Mouse (Mus musculus): ENCODE data around the gene Sectm1b. TPM values are rescaled to one million over a fixed set of nuclear protein-coding genes. Genes with fewer than 3 reads are reported as not detected.
"Not testable (repeated sequence)": the region's sequence is repeated elsewhere in the genome, so short reads cannot be mapped to it uniquely, and the experiment has no call there.

The Sectm1b gene
- polyA plus RNA-seq, 1 experiment from 2014 or later: not detected

DNA sequence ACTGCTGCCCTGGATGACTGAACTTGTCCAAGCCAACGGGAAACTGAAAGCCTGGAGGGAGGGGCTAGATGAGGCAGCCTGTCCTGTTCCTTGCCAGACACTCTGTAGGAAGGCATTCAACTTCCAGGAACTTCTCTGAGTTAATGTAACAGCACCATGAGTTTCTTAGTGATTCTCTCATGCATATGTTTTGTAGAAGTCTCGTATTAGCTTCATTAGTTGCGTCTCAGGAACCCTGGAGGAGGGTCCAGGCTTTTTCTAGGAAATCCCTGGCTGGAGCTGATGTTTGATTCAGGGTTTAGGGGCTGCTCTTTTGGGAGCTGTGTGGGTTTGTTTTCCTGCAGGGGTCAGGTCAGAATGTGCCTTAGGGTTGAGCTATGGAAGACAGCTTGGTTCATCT lies 17.8 kb upstream of the Sectm1b start, which contains the start of gene Sectm1a:
Sectm1a (minus strand) TSS at position 101 of the 400 bp plus-strand sequence.
- H3K4me2 ChIP-seq (replicated peaks): no peak within 1 kb of the TSS
- no peaks in the 10 kb centered on the region for H3K27me3 ChIP-seq (ENCODE audit: control insufficient read depth, insufficient read depth, low read length)
- ATAC-seq (ENCODE audit: low FRiP score) (no peak), DNase-seq (ENCODE audit: low spot score) (no peak)
- H3K36me3 ChIP-seq (replicated peaks; ENCODE audit: control insufficient read depth, insufficient read depth): no peaks in the 10 kb centered on the region
- no peak within 1 kb of the TSS for H3K9ac ChIP-seq
- no peaks in the 10 kb centered on the region for H3K4me1 ChIP-seq (replicated peaks; ENCODE audit: control insufficient read depth, insufficient read depth, low read length)
- no peak within 1 kb of the TSS for H3K27ac ChIP-seq
- 81% methylated on average over 3 of the region's 3 CpGs for WGBS
- H3K9me3 ChIP-seq (ENCODE audit: control insufficient read depth, low read length): no peaks in the 10 kb centered on the region
- H3K4me3 ChIP-seq (replicated peaks; ENCODE audit: low read length): no peak within 1 kb of the TSS

DNA sequence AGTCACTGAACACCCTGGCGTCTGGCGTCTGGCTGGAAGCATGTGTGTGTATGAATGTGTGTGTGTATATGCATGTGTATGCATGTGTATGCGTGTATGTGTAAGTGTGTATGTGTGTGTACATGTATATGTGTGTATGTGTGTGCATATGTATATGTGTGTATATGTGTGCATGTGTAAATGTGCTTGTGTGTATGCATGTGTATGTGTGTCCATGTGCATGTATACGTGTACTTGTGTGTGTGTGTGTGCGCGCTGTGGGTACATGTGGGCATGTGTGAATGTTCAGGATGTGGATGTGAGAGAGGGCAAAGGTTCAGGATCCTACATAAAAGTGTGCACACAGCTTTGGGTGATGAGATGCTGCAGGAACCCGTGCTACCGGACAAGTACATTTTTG lies 17.0 kb upstream of the Sectm1b start:
- Histone ChIP-seq H3K36me3 (replicated peaks; ENCODE audit: control insufficient read depth, insufficient read depth) (no peaks in the 10 kb centered on the region), H3K4me1 (replicated peaks; ENCODE audit: control insufficient read depth, insufficient read depth, low read length) (no peaks in the 10 kb centered on the region), H3K4me3 (replicated peaks; ENCODE audit: low read length) (no peak overlapping the region), H3K4me2 (replicated peaks) (no peak overlapping the region), H3K27ac (no peak overlapping the region), H3K9me3 (ENCODE audit: control insufficient read depth, low read length) (no peaks in the 10 kb centered on the region), H3K9ac (no peak overlapping the region), H3K27me3 (ENCODE audit: control insufficient read depth, insufficient read depth, low read length) (no peaks in the 10 kb centered on the region)
- ATAC-seq (ENCODE audit: low FRiP score): no peak
- WGBS: 94% methylated on average over 8 of the region's 8 CpGs
- DNase-seq (ENCODE audit: low spot score): no peak

DNA sequence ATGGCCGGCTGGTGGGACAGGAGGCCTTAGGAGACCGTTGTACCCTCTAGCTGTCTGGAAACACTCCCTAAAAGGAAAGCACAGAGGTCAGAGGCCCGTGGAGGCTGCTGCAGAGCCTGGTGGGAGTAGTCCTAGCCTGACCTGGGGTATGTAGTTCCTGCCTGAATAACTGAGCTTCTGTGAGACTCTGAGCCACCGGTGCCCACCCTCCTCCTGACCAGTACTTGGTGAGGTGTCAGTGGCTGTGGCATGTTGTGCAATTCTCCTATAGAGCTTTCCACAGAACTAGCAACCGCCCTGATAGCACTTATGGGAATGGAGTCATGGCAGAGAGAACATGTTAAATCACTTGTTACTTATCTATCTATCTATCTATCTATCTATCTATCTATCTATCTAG lies 12.3 kb upstream of the Sectm1b start:
- Histone ChIP-seq H3K27ac (no peak overlapping the region), H3K27me3 (ENCODE audit: control insufficient read depth, insufficient read depth, low read length) (no peaks in the 10 kb centered on the region), H3K4me3 (replicated peaks; ENCODE audit: low read length) (no peak overlapping the region), H3K4me1 (replicated peaks; ENCODE audit: control insufficient read depth, insufficient read depth, low read length) (no peaks in the 10 kb centered on the region), H3K9me3 (ENCODE audit: control insufficient read depth, low read length) (no peaks in the 10 kb centered on the region), H3K4me2 (replicated peaks) (no peak overlapping the region), H3K36me3 (replicated peaks; ENCODE audit: control insufficient read depth, insufficient read depth) (no peaks in the 10 kb centered on the region), H3K9ac (no peak overlapping the region)
- ATAC-seq (ENCODE audit: low FRiP score) (no peak), DNase-seq (ENCODE audit: low spot score) (no peak)
- WGBS: 75% methylated on average over 5 of the region's 5 CpGs

DNA sequence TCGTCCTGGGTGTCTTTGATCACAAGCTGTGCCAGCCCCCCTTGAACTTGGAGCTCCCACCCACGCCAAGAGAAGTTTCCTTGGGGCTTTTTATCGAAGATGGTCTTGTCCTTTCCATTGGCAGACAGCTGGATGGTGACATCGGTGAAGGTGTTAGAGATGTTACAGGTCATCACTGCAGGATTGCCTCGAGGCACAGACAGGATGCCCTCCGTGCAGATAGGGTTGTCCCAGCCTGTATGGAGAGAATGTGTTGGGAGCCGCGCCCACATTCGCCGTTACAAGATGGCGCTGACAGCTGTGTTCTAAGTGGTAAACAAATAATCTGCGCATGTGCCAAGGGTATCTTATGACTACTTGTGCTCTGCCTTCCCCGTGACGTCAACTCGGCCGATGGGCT lies 6.3 kb upstream of the Sectm1b start:
- H3K27ac ChIP-seq; H3K4me2 ChIP-seq (replicated peaks); H3K9me3 ChIP-seq (ENCODE audit: control insufficient read depth, low read length); ATAC-seq (ENCODE audit: low FRiP score); H3K9ac ChIP-seq; DNase-seq (ENCODE audit: low spot score); H3K27me3 ChIP-seq (ENCODE audit: control insufficient read depth, insufficient read depth, low read length); H3K4me3 ChIP-seq (replicated peaks; ENCODE audit: low read length); H3K4me1 ChIP-seq (replicated peaks; ENCODE audit: control insufficient read depth, insufficient read depth, low read length); H3K36me3 ChIP-seq (replicated peaks; ENCODE audit: control insufficient read depth, insufficient read depth): not testable (repeated sequence)
- WGBS: 94% methylated on average over 11 of the region's 16 CpGs

DNA sequence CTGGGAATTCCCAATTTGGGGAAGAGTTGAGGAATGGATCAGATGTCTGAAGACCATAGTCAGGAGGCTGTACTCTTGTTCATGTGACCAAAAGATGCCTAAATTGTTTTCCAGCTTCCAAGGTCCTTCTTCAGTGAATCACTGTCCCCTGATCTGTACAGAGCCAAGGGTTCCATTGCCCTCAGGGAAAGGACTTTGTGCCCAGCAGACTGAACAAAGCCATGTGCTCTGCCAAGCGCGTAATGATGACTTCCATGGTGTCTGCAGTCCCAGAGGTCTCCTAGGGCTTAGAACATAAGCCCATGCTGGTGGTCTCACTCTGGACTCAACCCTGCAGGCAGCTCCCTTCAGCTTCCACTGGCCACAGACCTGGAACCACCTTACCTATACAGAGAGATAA lies 4.5 kb upstream of the Sectm1b start:
- Histone ChIP-seq H3K27ac (no peak overlapping the region), H3K4me3 (replicated peaks; ENCODE audit: low read length) (no peak overlapping the region), H3K9ac (no peak overlapping the region), H3K9me3 (ENCODE audit: control insufficient read depth, low read length) (no peaks in the 10 kb centered on the region), H3K4me2 (replicated peaks) (no peak overlapping the region), H3K27me3 (ENCODE audit: control insufficient read depth, insufficient read depth, low read length) (no peaks in the 10 kb centered on the region), H3K36me3 (replicated peaks; ENCODE audit: control insufficient read depth, insufficient read depth) (no peaks in the 10 kb centered on the region), H3K4me1 (replicated peaks; ENCODE audit: control insufficient read depth, insufficient read depth, low read length) (no peaks in the 10 kb centered on the region)
- WGBS: 89% methylated on average over 2 of the region's 2 CpGs
- DNase-seq (ENCODE audit: low spot score): no peak
- no peak for ATAC-seq (ENCODE audit: low FRiP score)

DNA sequence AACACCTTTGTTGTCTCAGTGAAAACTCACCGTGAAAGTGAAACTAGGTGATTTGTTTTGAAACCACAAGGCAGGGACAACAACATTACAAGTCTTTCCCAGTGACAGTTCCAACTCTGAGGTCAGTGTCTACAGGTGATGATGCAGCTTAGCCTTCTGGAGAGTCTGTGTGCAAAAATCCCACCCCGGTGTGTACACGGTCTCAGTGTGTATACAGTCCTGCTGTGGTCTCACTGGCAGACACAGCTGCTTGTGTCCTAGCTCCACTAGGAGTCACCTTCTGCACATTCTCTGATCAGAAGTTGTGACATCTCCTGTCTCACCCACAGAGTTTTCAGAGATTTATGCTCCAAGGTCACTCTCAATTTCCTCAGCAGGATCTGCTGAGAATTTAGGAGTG lies 828 bp upstream of the Sectm1b start:
- Histone ChIP-seq H3K36me3 (replicated peaks; ENCODE audit: control insufficient read depth, insufficient read depth) (no peaks in the 10 kb centered on the region), H3K4me1 (replicated peaks; ENCODE audit: control insufficient read depth, insufficient read depth, low read length) (no peaks in the 10 kb centered on the region), H3K27me3 (ENCODE audit: control insufficient read depth, insufficient read depth, low read length) (no peaks in the 10 kb centered on the region), H3K9ac (no peak overlapping the region), H3K4me2 (replicated peaks) (no peak overlapping the region), H3K27ac (no peak overlapping the region), H3K4me3 (replicated peaks; ENCODE audit: low read length) (no peak overlapping the region), H3K9me3 (ENCODE audit: control insufficient read depth, low read length) (no peaks in the 10 kb centered on the region)
- ATAC-seq (ENCODE audit: low FRiP score) (no peak), DNase-seq (ENCODE audit: low spot score) (no peak)
- WGBS: 83% methylated on average over 3 of the region's 3 CpGs

DNA sequence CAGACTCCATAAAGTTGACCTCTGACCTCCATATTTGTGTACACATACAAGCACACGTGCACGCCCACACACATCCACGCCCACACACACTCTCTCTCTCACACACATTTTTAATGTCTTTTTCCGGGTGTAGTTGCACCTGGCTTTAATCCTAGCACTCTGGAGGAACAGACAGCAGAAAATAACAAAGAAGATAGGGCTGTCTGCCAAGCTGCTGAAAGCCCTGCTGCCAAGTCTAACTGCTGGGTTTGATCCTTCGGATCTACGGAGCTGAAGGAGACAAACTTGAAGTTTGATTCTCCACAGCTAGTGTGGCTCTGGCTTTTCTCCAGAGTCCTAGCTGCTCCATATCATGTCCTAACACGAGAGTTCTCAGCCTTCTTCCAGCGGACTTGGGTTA lies 1.8 kb downstream of the Sectm1b start:
- WGBS: 78% methylated on average over 8 of the region's 8 CpGs
- Histone ChIP-seq H3K4me3 (replicated peaks; ENCODE audit: low read length) (no peak overlapping the region), H3K27me3 (ENCODE audit: control insufficient read depth, insufficient read depth, low read length) (no peaks in the 10 kb centered on the region), H3K27ac (no peak overlapping the region), H3K9ac (no peak overlapping the region), H3K9me3 (ENCODE audit: control insufficient read depth, low read length) (no peaks in the 10 kb centered on the region), H3K4me1 (replicated peaks; ENCODE audit: control insufficient read depth, insufficient read depth, low read length) (no peaks in the 10 kb centered on the region), H3K4me2 (replicated peaks) (no peak overlapping the region), H3K36me3 (replicated peaks; ENCODE audit: control insufficient read depth, insufficient read depth) (no peaks in the 10 kb centered on the region)
- ATAC-seq (ENCODE audit: low FRiP score): no peak
- DNase-seq (ENCODE audit: low spot score): no peak

DNA sequence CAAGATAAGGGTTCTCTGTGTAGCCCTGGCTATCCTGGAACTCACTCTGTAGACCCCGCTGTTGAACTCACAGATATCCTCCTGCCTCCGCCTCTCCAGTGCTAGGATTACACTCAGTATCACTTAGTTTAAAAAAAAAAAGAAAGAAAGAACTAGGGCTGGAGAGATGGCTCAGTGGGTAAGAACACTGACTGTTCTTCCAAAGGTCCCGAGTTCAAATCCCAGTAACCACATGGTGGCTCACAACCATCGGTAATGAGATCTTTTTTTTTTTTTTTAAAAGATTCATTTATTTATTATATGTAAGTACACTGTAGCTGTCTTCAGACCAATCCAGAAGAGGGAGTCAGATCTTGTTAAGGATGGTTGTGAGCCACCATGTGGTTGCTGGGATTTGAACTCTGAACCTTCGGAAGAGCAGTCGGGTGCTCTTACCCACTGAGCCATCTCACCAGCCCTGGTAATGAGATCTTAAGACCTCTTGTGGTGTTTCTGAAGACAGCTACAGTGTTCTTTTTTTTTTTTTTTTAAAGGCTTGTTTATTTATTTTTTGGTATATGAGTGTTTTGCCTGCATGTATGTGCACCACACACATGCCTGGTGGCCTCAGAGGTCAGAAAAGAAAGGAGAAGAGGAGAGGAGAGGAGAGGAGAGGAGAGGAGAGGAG lies 2.8 kb downstream of the Sectm1b start:
- not testable (repeated sequence) for DNase-seq (ENCODE audit: low spot score); H3K4me3 ChIP-seq (replicated peaks; ENCODE audit: low read length); H3K4me1 ChIP-seq (replicated peaks; ENCODE audit: control insufficient read depth, insufficient read depth, low read length); H3K27ac ChIP-seq; H3K9me3 ChIP-seq (ENCODE audit: control insufficient read depth, low read length); H3K4me2 ChIP-seq (replicated peaks); H3K36me3 ChIP-seq (replicated peaks; ENCODE audit: control insufficient read depth, insufficient read depth); H3K27me3 ChIP-seq (ENCODE audit: control insufficient read depth, insufficient read depth, low read length); H3K9ac ChIP-seq; ATAC-seq (ENCODE audit: low FRiP score)
- WGBS: 97% methylated on average over 6 of the region's 6 CpGs

DNA sequence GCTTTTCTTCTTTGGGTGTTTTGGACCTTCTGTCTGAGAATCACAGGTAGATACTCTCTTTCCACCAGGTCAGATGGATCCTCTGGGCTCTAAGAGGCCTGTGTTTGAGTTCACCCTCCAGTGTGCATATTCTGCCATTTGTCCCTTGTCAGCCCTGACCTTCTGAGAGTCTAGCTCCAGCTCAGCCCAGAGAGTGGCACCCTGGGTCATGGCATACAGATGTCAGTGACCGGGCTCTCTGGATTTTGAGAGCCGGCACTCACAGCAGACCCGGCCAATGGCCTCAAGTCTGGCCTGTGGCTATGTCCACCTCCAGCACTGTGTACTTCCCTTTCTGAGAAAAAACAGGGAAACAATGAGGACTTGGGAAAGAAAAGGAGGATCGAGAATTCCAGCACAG lies 3.9 kb downstream of the Sectm1b start:
- no peak overlapping the region for H3K4me2 ChIP-seq (replicated peaks)
- no peak for ATAC-seq (ENCODE audit: low FRiP score)

DNA sequence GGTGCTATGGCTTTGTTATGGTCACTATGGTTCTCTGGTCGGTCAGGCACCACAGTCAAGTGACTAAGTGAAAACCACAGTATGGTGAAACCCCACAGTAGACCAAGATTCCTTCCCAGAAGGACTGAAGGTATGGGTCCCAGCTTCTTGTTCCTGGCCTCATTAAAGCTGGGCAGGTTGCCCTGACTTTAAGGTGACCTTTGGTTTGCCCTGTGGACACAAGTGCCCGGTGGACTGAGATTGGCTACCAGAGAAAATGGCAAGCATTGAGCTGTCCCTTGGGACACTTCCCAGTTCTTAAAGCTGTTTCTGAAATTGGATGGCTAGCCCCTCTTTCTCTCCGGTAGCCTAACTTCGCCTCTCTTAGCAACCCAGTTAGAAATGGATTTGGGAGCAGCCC lies 4.4 kb downstream of the Sectm1b start:
- Histone ChIP-seq H3K4me1 (replicated peaks; ENCODE audit: control insufficient read depth, insufficient read depth, low read length) (no peaks in the 10 kb centered on the region), H3K27ac (no peak overlapping the region), H3K4me3 (replicated peaks; ENCODE audit: low read length) (no peak overlapping the region), H3K4me2 (replicated peaks) (no peak overlapping the region), H3K36me3 (replicated peaks; ENCODE audit: control insufficient read depth, insufficient read depth) (no peaks in the 10 kb centered on the region), H3K9ac (no peak overlapping the region), H3K9me3 (ENCODE audit: control insufficient read depth, low read length) (no peaks in the 10 kb centered on the region), H3K27me3 (ENCODE audit: control insufficient read depth, insufficient read depth, low read length) (no peaks in the 10 kb centered on the region)
- 89% methylated on average over 4 of the region's 4 CpGs for WGBS
- DNase-seq (ENCODE audit: low spot score) (no peak), ATAC-seq (ENCODE audit: low FRiP score) (no peak)

More for the DNA sequence above, 3.9 kb downstream of the Sectm1b start:
- H3K36me3 ChIP-seq (replicated peaks; ENCODE audit: control insufficient read depth, insufficient read depth): no peaks in the 10 kb centered on the region
- 87% methylated on average over 4 of the region's 4 CpGs for WGBS
- no peak overlapping the region for H3K9ac ChIP-seq
- no peaks in the 10 kb centered on the region for H3K4me1 ChIP-seq (replicated peaks; ENCODE audit: control insufficient read depth, insufficient read depth, low read length)
- no peak overlapping the region for H3K4me3 ChIP-seq (replicated peaks; ENCODE audit: low read length)
- no peak for DNase-seq (ENCODE audit: low spot score)
- H3K27ac ChIP-seq: no peak overlapping the region
- H3K9me3 ChIP-seq (ENCODE audit: control insufficient read depth, low read length): no peaks in the 10 kb centered on the region
- H3K27me3 ChIP-seq (ENCODE audit: control insufficient read depth, insufficient read depth, low read length): no peaks in the 10 kb centered on the region

All from hindbrain, embryonic 14.5 days (tissue).